In the genomic region with DNA sequence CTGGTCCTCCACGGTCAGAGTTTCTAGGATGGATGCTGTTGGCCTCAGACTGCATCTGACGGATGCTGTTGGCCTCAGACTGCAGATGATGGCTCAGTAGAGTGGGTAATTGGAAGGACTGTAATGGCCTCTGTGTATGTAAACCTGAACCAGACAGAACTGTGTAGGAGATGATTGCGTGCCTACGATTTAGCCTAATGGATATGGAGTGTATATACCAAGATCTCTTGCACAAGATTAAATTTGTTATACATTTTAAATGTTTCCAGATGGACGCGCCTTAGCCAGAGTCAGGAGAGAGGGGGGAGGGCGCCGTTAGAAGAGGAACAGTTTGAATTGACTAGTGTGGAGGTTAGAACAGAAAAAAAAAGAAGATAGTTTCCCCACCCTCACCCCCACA, we compare ENCODE assay signal across 8 mouse cellular contexts.
DNase-seq lines count a peak whose midpoint lies in the region; ATAC-seq and TF ChIP-seq lines count a peak whose summit lies in the region.
"Had no signal": no experiment of that assay in that cellular context is flagged by ENCODE, and none has a peak within 500 bp of the region (broad histone marks: within the 10 kb centered on the region; RNA-seq: fewer than 3 reads in every experiment).

No protein-coding gene starts in this region.

- no peaks in the 10 kb centered on the region for H3K9me3 ChIP-seq in embryonic facial prominence, embryonic 12.5 days
- no peaks in the 10 kb centered on the region for H3K9me3 ChIP-seq in hindbrain, embryonic 11.5 days (ENCODE audit: control insufficient read depth, low read length)
- H3K9me3 ChIP-seq in neural tube, embryonic 14.5 days (ENCODE audit: control insufficient read depth, low read length) = no peaks in the 10 kb centered on the region

- H3K36me3 ChIP-seq in embryonic facial prominence, embryonic 12.5 days = no peaks in the 10 kb centered on the region
- no peaks in the 10 kb centered on the region for H3K36me3 ChIP-seq in hindbrain, embryonic 11.5 days (ENCODE audit: control insufficient read depth, insufficient read depth, low read length)
- no peaks in the 10 kb centered on the region for H3K36me3 ChIP-seq in neural tube, embryonic 14.5 days (ENCODE audit: control insufficient read depth, insufficient read depth, low read length)

- H3K27me3 ChIP-seq in embryonic facial prominence, embryonic 12.5 days = no peaks in the 10 kb centered on the region
- H3K27me3 ChIP-seq in hindbrain, embryonic 11.5 days (ENCODE audit: control insufficient read depth, insufficient read depth, low read length) = no peaks in the 10 kb centered on the region
- H3K27me3 ChIP-seq in neural tube, embryonic 14.5 days (ENCODE audit: control insufficient read depth, insufficient read depth, low read length) = no peaks in the 10 kb centered on the region

- no peak for TF ChIP-seq CTCF in layer of hippocampus, adult 2 months (conservative IDR thresholded peaks at IDR 0.05)

- H3K9ac ChIP-seq in embryonic facial prominence, embryonic 12.5 days = no peak overlapping the region
- no peak overlapping the region for H3K9ac ChIP-seq in hindbrain, embryonic 11.5 days (ENCODE audit: low read depth, low read length)
- no peak overlapping the region for H3K9ac ChIP-seq in neural tube, embryonic 14.5 days (replicated peaks; ENCODE audit: low read depth, low read length)

- peaks cover 49% of the 10 kb centered on the region for H3K4me1 ChIP-seq in embryonic facial prominence, embryonic 12.5 days
- peaks cover 7% of the 10 kb centered on the region for H3K4me1 ChIP-seq in hindbrain, embryonic 11.5 days (replicated peaks; ENCODE audit: control insufficient read depth, insufficient read depth, low read length)
- peaks cover 13% of the 10 kb centered on the region; the same call in 1 of the 2 replicates for H3K4me1 ChIP-seq in neural tube, embryonic 14.5 days (ENCODE audit: control insufficient read depth, insufficient read depth, low read length)

- peak overlapping the region; percentile 46 for H3K4me2 ChIP-seq in embryonic facial prominence, embryonic 12.5 days (replicated peaks)
- no peak overlapping the region for H3K4me2 ChIP-seq in hindbrain, embryonic 11.5 days (replicated peaks; ENCODE audit: low read depth, low read length)
- H3K4me2 ChIP-seq in neural tube, embryonic 14.5 days (ENCODE audit: low read depth, low read length) = no peak overlapping the region

- peak; percentile 71 for ATAC-seq in embryonic facial prominence, embryonic 12.5 days (ENCODE audit: insufficient number of reproducible peaks, insufficient read depth, low FRiP score, low TSS enrichment)
- ATAC-seq in hindbrain, embryonic 11.5 days (ENCODE audit: low FRiP score) = no peak
- no peak for ATAC-seq in neural tube, embryonic 14.5 days (ENCODE audit: low read depth)
- ATAC-seq in activated CD4-positive, CD25-positive, alpha-beta regulatory T cell, adult 4 months = no peak

- peak overlapping the region; percentile 95 for H3K27ac ChIP-seq in layer of hippocampus, adult 2 months
- peak overlapping the region; percentile 100 for H3K27ac ChIP-seq in embryonic facial prominence, embryonic 12.5 days
- peak overlapping the region; percentile 78; the same call in 1 of the 2 replicates for H3K27ac ChIP-seq in hindbrain, embryonic 11.5 days (ENCODE audit: low read depth, low read length)
- H3K27ac ChIP-seq in neural tube, embryonic 14.5 days (ENCODE audit: low read depth, low read length) = peak overlapping the region; percentile 48; the same call in 1 of the 2 replicates

- no peak for DNase-seq in layer of hippocampus, adult 2 months (ENCODE audit: low spot score in 2 of 2)
- DNase-seq in layer of hippocampus, postnatal 36 days = no peak
- no peak for DNase-seq in hindbrain, embryonic 11.5 days (ENCODE audit: low spot score)
- no peak for DNase-seq in urinary bladder, postnatal 10 days (ENCODE audit: low spot score)
- DNase-seq: cerebellum, adult 11-12 months had no signal

- peak overlapping the region; percentile 22; the same call in 1 of the 2 replicates for H3K4me3 ChIP-seq in layer of hippocampus, adult 2 months
- peak overlapping the region; percentile 3; the same call in 1 of the 2 replicates for H3K4me3 ChIP-seq in embryonic facial prominence, embryonic 12.5 days
- H3K4me3 ChIP-seq in hindbrain, embryonic 11.5 days (ENCODE audit: low read depth, low read length) = no peak overlapping the region
- H3K4me3 ChIP-seq in neural tube, embryonic 14.5 days (ENCODE audit: low read depth, low read length) = no peak overlapping the region

- 22% methylated on average over 8 of the region's 8 CpGs for WGBS in embryonic facial prominence, embryonic 12.5 days
- WGBS in hindbrain, embryonic 11.5 days = 64% methylated on average over 8 of the region's 8 CpGs
- 63% methylated on average over 8 of the region's 8 CpGs for WGBS in neural tube, embryonic 14.5 days

Comparison
In these comparisons a context has a peak if more than half of its experiments do, and no peak if none do; other contexts are left out.
1. H3K27ac ChIP-seq: peak in every context shown above with its lines; median percentile 100 in embryonic facial prominence, embryonic 12.5 days; 95 in layer of hippocampus, adult 2 months; 78 in hindbrain, embryonic 11.5 days; 48 in neural tube, embryonic 14.5 days.
2. H3K4me3 ChIP-seq: peak in layer of hippocampus, adult 2 months (single experiment) and embryonic facial prominence, embryonic 12.5 days (single experiment); none in hindbrain, embryonic 11.5 days (single experiment) and neural tube, embryonic 14.5 days (single experiment).